Mouse (Mus musculus) erythroblast, embryonic 14.5 days (primary cell): Measurements from ENCODE around the gene Rnf185.

Experiments used
- GATA1 ChIP-seq: IDR thresholded peaks from 2 replicates; pipeline ENCODE4 v1.6.1; 2012; ENCODE audit warnings: low read length, inconsistent platforms, mixed read lengths
- TAL1 ChIP-seq: IDR thresholded peaks from 3 replicates; pipeline ENCODE4 v1.6.1; 2012; ENCODE audit warnings: low read length, inconsistent platforms, mixed read lengths

DNA sequence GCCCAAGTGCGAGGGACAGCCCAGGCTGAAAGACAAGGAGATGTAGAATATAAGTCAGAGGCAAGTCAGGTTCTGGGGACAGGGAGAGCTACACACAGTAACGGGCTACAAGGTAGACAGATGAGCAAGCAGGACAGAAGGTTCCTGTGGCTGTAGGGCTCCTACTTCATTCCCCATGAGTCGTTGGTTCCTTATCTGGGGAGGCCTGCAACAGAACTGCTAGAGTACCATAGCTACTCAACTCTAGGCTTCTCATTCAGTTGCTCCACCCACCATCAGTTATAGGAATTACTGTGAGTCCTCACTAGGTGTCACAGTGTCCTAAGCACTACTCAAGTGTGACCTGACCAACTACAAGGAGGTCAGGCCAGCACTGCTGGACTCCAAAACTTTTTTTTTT is 49.1 kb downstream of the Rnf185 start:
- TF ChIP-seq TAL1: peak; percentile 14; the same call in 1 of the 3 replicates
- TF ChIP-seq GATA1: peak; percentile 51; the same call in 1 of the 2 replicates
